Mouse (Mus musculus) kidney, adult 9 months (tissue): ENCODE measurements around the gene Cabp2.
"Not testable (repeated sequence)": the region's sequence is repeated elsewhere in the genome, so short reads cannot be mapped to it uniquely, and the experiment has no call there.

ENCODE experiments used
- DNase-seq: peaks from one replicate; pipeline ENCODE4 v3.0.0; 2022

Gene Cabp2

DNA sequence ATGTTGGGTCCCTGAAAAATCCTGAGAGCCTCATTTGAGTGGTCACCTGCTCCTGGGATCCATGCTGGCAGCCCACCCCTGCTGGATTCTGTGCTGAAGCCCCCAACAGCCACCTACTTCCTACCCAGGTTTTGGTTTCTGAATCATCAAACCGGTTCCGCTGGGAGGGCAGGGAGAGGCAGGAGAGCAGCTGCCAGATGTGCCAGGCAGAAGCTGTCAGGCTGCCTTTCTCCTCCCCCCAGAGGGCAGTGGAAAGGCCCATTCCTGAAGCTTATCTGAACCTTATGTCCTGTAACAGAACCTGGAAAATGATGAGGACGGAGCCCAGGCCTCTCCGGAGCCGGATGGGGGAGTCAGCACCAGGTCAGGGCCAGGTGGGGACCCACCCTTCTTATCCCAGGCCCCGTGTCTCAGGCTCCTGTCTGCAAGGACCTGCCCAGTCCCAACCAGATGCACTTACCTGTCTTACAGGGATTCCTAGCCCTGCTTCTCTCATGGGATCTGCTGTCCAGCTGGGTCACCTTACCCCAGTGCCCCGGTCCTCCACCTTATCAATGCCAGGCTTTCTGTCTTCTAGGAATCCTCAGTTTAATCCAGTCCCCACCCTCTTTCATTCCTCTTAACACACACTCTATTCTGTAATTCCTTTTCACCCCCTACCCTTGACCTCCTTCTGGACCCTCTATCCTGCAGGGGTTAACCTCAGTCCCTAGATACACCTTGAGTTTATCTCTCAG lies 45.5 kb downstream of the Cabp2 start:
- DNase-seq, result no peak

DNA sequence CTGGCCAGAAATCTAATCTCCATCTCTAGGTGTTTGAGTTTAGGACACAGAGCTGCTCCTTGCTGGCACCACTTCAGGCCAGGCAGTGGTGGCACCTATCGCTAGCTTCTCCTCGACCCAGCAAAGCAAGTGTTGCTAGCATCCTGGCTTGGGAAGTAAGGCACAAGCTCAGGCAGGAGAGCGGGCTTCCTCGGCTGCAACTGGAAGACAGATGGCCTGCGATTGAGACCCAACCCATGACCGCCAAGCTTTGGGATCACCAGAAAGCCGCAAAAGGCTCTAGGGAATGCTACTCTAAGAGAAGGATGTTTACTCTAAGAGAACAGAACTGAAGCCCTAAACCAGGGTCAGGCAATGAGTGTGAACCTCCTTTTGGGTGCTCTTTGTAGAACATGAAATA lies 48.1 kb downstream of the Cabp2 start:
- no peak for DNase-seq

DNA sequence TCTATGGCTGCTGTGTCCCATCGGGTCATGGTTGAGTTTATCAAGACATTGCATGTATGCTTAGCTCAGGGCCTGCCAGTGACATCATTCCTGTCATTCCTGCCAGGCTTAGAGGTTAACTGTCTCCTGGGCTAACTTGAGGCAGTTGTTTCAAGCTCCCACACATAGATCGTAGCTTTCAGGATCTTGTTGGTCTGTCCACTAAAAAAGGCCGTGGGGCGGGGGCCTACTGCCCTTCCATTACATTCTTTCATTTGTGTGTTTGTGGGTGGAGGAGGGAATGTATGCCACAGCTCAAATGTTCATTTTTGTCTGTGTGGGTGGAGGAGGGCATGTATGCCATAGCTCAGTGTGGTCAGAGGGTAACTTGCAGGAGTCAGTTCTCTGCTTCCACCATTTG lies 48.7 kb downstream of the Cabp2 start:
- DNase-seq, result no peak

GRCm38 (mm10) chr19:4131075-4131474 lies 49.7 kb downstream of the Cabp2 start:
- DNase-seq, result no peak

- no peak for DNase-seq
Measured at GRCm38 (mm10) chr19:4131768-4132167, 50.4 kb downstream of the Cabp2 start.

DNA sequence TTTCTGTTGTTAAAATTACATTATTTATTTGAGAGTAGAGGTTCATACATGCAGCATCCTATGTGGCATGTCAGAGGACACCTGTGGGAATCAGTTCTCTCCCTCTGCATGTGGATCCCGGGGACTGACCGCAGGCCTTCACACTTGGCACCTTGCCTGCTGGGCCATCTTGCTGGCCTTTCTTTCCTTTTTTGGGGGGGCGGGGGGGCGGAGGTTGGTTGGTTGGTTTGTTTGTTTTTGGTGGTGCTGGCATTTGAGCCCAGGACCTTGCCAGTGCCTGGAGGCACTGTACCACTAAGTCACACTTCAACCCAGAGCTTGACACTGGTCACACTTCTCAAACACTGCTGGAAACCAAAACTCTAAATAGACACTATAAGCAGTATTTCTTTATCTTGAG lies 53.0 kb downstream of the Cabp2 start:
- no peak for DNase-seq

DNA sequence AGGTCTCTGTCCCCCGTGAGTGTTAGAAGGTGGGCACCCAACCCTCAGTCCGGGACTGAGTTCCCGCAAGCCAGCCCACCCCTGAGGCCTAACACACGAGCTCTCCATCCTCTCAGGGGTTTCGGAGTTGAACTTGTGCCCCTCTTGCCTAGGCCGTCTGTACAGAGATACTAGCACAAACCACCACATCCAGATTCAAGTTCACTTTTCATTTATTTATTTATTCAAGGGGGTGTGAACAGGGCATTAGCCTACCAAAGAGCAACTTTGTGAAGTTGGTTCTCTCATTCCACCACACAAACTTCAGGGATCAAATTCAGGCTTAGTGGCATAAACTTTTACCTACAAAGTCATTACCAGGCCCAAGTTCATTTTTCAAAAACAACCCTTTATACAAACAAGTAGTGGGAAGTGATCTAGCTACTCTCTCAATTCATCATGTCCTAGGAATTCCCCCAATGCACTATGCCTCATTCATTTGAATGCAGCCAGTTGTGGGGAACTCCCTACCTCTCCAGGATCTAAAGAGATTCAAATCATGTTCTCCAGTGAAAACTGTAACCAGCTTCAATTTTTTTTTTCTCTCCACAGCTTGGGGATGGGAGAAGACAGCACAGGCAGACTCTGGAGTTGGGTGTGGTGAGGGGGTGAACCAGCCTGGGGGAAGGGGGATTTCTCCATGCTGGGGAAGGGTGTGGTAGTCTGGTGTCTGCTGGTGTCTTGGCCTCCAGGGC lies 54.0 kb downstream of the Cabp2 start:
- DNase-seq, result not testable (repeated sequence)

GRCm38 (mm10) chr19:4135963-4136345 lies 54.6 kb downstream of the Cabp2 start:
- not testable (repeated sequence) for DNase-seq

DNA sequence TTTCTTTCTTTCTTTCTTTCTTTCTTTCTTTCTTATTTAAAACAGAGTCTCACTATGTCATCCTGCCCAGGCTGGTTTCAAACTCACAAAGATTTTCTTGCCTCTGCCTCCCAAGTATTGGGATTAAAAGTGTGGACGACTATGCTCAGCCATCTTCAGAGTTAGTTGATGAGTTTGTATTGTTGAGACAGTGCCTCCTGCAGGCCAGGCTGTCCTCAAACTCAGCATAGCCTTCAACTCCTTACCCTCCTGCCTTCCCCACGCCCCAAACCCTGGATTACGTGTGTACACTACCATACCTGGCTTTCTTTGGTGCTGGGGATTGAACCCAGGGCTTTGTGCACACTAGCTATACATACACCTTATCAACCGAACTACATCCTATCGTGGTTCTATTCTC lies 55.1 kb downstream of the Cabp2 start:
- DNase-seq, result no peak
